32 mouse cellular contexts compared by ENCODE assay signal in the genomic region with DNA sequence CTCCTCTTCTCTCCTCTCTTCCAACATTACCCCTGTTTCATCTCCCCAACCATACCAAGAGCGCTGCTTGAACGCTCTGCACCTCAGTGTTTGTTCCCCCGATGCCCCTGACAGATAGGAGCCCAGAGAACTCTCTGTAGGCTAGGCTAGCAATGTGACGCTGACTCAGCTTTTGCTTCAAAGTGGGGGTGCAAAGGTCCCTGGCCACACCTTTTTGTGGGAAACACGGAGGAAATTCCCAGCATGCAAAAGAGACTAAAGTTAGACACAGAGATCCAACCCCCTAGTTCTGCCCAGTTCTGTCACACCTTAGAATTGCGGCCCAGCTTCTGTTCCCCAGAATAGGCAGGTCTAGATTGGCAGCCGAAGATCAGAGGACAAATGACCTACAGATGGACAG. TPM values are rescaled to one million over a fixed set of nuclear protein-coding genes. Genes with fewer than 3 reads are reported as not detected.
DNase-seq lines count a peak whose midpoint lies in the region; ATAC-seq lines count a peak whose summit lies in the region.
"Had no signal": no experiment of that assay in that cellular context is flagged by ENCODE, and none has a peak within 500 bp of the region (broad histone marks: within the 10 kb centered on the region; RNA-seq: fewer than 3 reads in every experiment).

No protein-coding gene starts in this region.

- H3K4me3 ChIP-seq in intestine, embryonic 15.5 days (replicated peaks) = no peak overlapping the region
- no peak overlapping the region for H3K4me3 ChIP-seq in stomach, embryonic 14.5 days (ENCODE audit: low read depth, low read length)
- H3K4me3 ChIP-seq: embryonic facial prominence, embryonic 10.5 days; embryonic facial prominence, embryonic 15.5 days; forebrain, embryonic 12.5 days; liver, embryonic 12.5 days; megakaryocyte, embryonic 14.5 days; midbrain, embryonic 12.5 days; myocyte; neural tube, embryonic 12.5 days had no signal

- H3K4me1 ChIP-seq in intestine, embryonic 15.5 days (replicated peaks) = peaks cover 24% of the 10 kb centered on the region
- H3K4me1 ChIP-seq in stomach, embryonic 14.5 days (ENCODE audit: control insufficient read depth, insufficient read depth, low read length) = 0 out of 2 replicates have a peak, but pooled peaks cover 5% of the 10 kb centered on the region
- H3K4me1 ChIP-seq: forebrain, embryonic 12.5 days; midbrain, embryonic 12.5 days; neural tube, embryonic 12.5 days had no signal

- H3K4me2 ChIP-seq in intestine, embryonic 15.5 days (replicated peaks) = no peak overlapping the region
- no peak overlapping the region for H3K4me2 ChIP-seq in stomach, embryonic 14.5 days (replicated peaks; ENCODE audit: low read depth, low read length)
- H3K4me2 ChIP-seq: embryonic facial prominence, embryonic 15.5 days; forebrain, embryonic 12.5 days; liver, embryonic 12.5 days; midbrain, embryonic 12.5 days; neural tube, embryonic 12.5 days had no signal

- 70% methylated on average over 7 of the region's 7 CpGs for WGBS in intestine, embryonic 15.5 days
- WGBS in stomach, embryonic 14.5 days = 84% methylated on average over 7 of the region's 7 CpGs

- H3K36me3 ChIP-seq in intestine, embryonic 15.5 days = no peaks in the 10 kb centered on the region
- H3K36me3 ChIP-seq in stomach, embryonic 14.5 days (ENCODE audit: control insufficient read depth, insufficient read depth, low read length) = no peaks in the 10 kb centered on the region
- H3K36me3 ChIP-seq: embryonic facial prominence, embryonic 10.5 days; embryonic facial prominence, embryonic 15.5 days; forebrain, embryonic 12.5 days; liver, embryonic 12.5 days; midbrain, embryonic 12.5 days; neural tube, embryonic 12.5 days had no signal

- H3K27me3 ChIP-seq in intestine, embryonic 15.5 days (replicated peaks) = no peaks in the 10 kb centered on the region
- no peaks in the 10 kb centered on the region for H3K27me3 ChIP-seq in stomach, embryonic 14.5 days (ENCODE audit: control insufficient read depth, insufficient read depth, low read length)
- H3K27me3 ChIP-seq: embryonic facial prominence, embryonic 15.5 days; forebrain, embryonic 12.5 days; midbrain, embryonic 12.5 days; neural tube, embryonic 12.5 days had no signal

- no peak overlapping the region for H3K9ac ChIP-seq in intestine, embryonic 15.5 days
- no peak overlapping the region for H3K9ac ChIP-seq in stomach, embryonic 14.5 days (replicated peaks; ENCODE audit: low read depth, low read length)
- H3K9ac ChIP-seq: embryonic facial prominence, embryonic 15.5 days; forebrain, embryonic 12.5 days; liver, embryonic 12.5 days; liver, postnatal 0 days; midbrain, embryonic 12.5 days; neural tube, embryonic 12.5 days had no signal

- H3K27ac ChIP-seq in intestine, embryonic 15.5 days = peak overlapping the region; percentile 80
- H3K27ac ChIP-seq in stomach, embryonic 14.5 days (ENCODE audit: low read length) = no peak overlapping the region
- H3K27ac ChIP-seq: embryonic facial prominence, embryonic 10.5 days; embryonic facial prominence, embryonic 15.5 days; forebrain, embryonic 12.5 days; liver, embryonic 12.5 days; midbrain, embryonic 12.5 days; neural tube, embryonic 12.5 days had no signal

- peak; percentile 73 for DNase-seq in kidney, adult 9 months
- DNase-seq in kidney, postnatal 14 days = no peak
- DNase-seq in layer of hippocampus, adult 11-12 months (ENCODE audit: low spot score) = no peak
- DNase-seq in lung, postnatal 10 days = no peak
- DNase-seq in embryo, embryonic 10 days (ENCODE audit: low spot score) = no peak
- DNase-seq: adrenal gland, adult 2 months; adrenal gland, postnatal 36 days; cerebellum, adult 18-20 months; gastrocnemius, postnatal 10 days; heart, postnatal 14 days; left cerebral cortex, postnatal 4 days; liver, postnatal 0 days; lung, postnatal 4 days; right cerebral cortex, adult 18-20 months; thymus, adult 18-20 months; thymus, postnatal 25 days had no signal

- peak; percentile 36 for ATAC-seq in intestine, embryonic 15.5 days
- peak; percentile 11; the same call in 1 of the 2 replicates for ATAC-seq in stomach, embryonic 14.5 days (ENCODE audit: insufficient number of reproducible peaks, insufficient read depth, low FRiP score, low read depth)
- ATAC-seq: activated CD4-positive, CD25-positive, alpha-beta regulatory T cell, adult 4 months; CD4-positive, CD25-positive, alpha-beta regulatory T cell, adult 4 months; hindbrain, embryonic 16.5 days; liver, embryonic 12.5 days had no signal

- H3K9me3 ChIP-seq in intestine, embryonic 15.5 days = no peaks in the 10 kb centered on the region
- H3K9me3 ChIP-seq in stomach, embryonic 14.5 days (ENCODE audit: control insufficient read depth, low read depth, low read length) = no peaks in the 10 kb centered on the region
- H3K9me3 ChIP-seq: embryonic facial prominence, embryonic 10.5 days; embryonic facial prominence, embryonic 15.5 days; forebrain, embryonic 12.5 days; liver, embryonic 12.5 days; midbrain, embryonic 12.5 days; neural tube, embryonic 12.5 days had no signal

RNA-seq across cellular contexts. Expression of a gene that starts 11.4 kb away (rescaled TPM):
- 0.47 and 0.73 TPM in 2 replicates for polyA plus RNA-seq in intestine, embryonic 15.5 days (2015; fragmentation: Nextera tagmentation; extraction: Ambion mirVana)
- 0.69 and 0.71 TPM in 2 replicates for polyA plus RNA-seq in stomach, embryonic 14.5 days (2014; fragmentation: Nextera tagmentation; extraction: Ambion mirVana)
- polyA plus RNA-seq: activated CD4-positive, CD25-positive, alpha-beta regulatory T cell, adult 4 months; CD4-positive, CD25-positive, alpha-beta regulatory T cell, adult 4 months; embryonic facial prominence, embryonic 10.5 days; embryonic facial prominence, embryonic 15.5 days; forebrain, embryonic 12.5 days; heart, embryonic 14.5 days; hindbrain, embryonic 11.5 days; liver, embryonic 12.5 days; liver, postnatal 0 days; lung, embryonic 16.5 days; midbrain, embryonic 12.5 days had no signal

RNA-seq across cellular contexts. Expression of a gene that starts 32.2 kb away (rescaled TPM):
- 60.6 TPM in 2 replicates for polyA plus RNA-seq in intestine, embryonic 15.5 days (2015; fragmentation: Nextera tagmentation; extraction: Ambion mirVana)
- polyA plus RNA-seq in stomach, embryonic 14.5 days (2014; fragmentation: Nextera tagmentation; extraction: Ambion mirVana) = 55.5 and 57.4 TPM in 2 replicates

RNA-seq across cellular contexts. Expression of a gene that starts 46.4 kb away (rescaled TPM):
- 2.0 TPM in 2 replicates for polyA plus RNA-seq in intestine, embryonic 15.5 days (2015; fragmentation: Nextera tagmentation; extraction: Ambion mirVana)
- polyA plus RNA-seq in stomach, embryonic 14.5 days (2014; fragmentation: Nextera tagmentation; extraction: Ambion mirVana) = 1.1 and 1.2 TPM in 2 replicates
